Mouse (Mus musculus) megakaryocyte, embryonic 14.5 days (primary cell): ENCODE data around the gene Tmem19.

ENCODE experiments used
- FLI1 ChIP-seq: IDR thresholded peaks from 2 replicates; pipeline ENCODE4 v1.6.1; 2012; ENCODE audit warnings: low read length, inconsistent platforms, mixed read lengths
- GATA1 ChIP-seq: IDR thresholded peaks from 3 replicates; pipeline ENCODE4 v1.6.1; 2012; ENCODE audit warnings: mixed read lengths, low read length, inconsistent platforms, borderline replicate concordance

- TF ChIP-seq GATA1: no peak
- TF ChIP-seq FLI1: no peak
Observed at GRCm38 (mm10) chr10:115328514-115328913, 33.8 kb downstream of the Tmem19 start.
